16 mouse cellular contexts compared by ENCODE assay signal in the genomic region with DNA sequence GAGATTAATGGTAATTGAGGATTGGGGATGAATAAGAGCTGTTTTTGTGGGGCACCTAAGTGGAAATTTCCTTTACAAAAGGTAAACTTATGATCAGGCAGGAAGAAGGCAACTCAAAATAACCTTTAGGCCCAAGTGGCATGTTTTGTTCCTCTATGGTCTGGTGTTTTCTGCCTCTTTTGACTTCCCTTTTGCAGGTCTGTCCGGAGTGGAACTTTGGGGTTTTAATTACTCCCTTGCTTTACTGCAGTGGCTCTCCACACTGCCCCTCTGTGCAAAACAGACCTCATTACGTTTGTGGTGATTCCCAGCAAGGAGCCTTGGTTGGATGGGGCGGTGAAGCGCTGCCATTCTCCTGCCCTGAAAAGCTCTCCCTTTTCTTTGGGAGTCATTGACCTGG. TPM values are rescaled to one million over a fixed set of nuclear protein-coding genes. Genes with fewer than 3 reads are reported as not detected.
DNase-seq lines count a peak whose midpoint lies in the region; ATAC-seq and TF ChIP-seq lines count a peak whose summit lies in the region.
"Had no signal": no experiment of that assay in that cellular context is flagged by ENCODE, and none has a peak within 500 bp of the region (broad histone marks: within the 10 kb centered on the region; RNA-seq: fewer than 3 reads in every experiment).

No protein-coding gene starts in this region.

- 0 out of 2 replicates have a peak, but pooled peaks cover 3% of the 10 kb centered on the region for H3K79me2 ChIP-seq in heart, adult 2 months (replicated peaks; ENCODE audit: control insufficient read depth, insufficient read depth, low read length)

- peaks cover 6% of the 10 kb centered on the region for H3K36me3 ChIP-seq in heart, adult 2 months (ENCODE audit: control insufficient read depth, insufficient read depth, low read length)
- peaks cover 16% of the 10 kb centered on the region for H3K36me3 ChIP-seq in liver, embryonic 13.5 days
- H3K36me3 ChIP-seq in liver, postnatal 0 days (replicated peaks; ENCODE audit: insufficient read depth, low read length), result no peaks in the 10 kb centered on the region
- H3K36me3 ChIP-seq in E14TG2a.4 (ENCODE audit: insufficient read depth, low read length), result peaks cover 100% of the 10 kb centered on the region
- H3K36me3 ChIP-seq: embryonic facial prominence, embryonic 13.5 days; heart, embryonic 13.5 days; limb, embryonic 13.5 days had no signal

- 73% methylated on average over 4 of the region's 4 CpGs for WGBS in heart, adult 2 months
- 53% methylated on average over 4 of the region's 4 CpGs for WGBS in liver, embryonic 13.5 days (ENCODE audit: insufficient replicate concordance)
- 48% methylated on average over 4 of the region's 4 CpGs for WGBS in liver, postnatal 0 days (ENCODE audit: insufficient replicate concordance)

- no peak for TF ChIP-seq POLR2A in heart, adult 2 months (IDR thresholded peaks at IDR 0.05; ENCODE audit: insufficient read depth, low read depth, low read length)

- H3K4me3 ChIP-seq in heart, adult 2 months, result no peak overlapping the region
- H3K4me3 ChIP-seq in liver, embryonic 13.5 days (replicated peaks), result no peak overlapping the region
- H3K4me3 ChIP-seq in liver, postnatal 0 days (ENCODE audit: low read depth, low read length), result no peak overlapping the region
- peak overlapping the region; percentile 53; the same call in 1 of the 2 replicates for H3K4me3 ChIP-seq in E14TG2a.4 (replicated peaks; ENCODE audit: low read length)
- H3K4me3 ChIP-seq: embryonic facial prominence, embryonic 13.5 days; heart, embryonic 13.5 days; hindbrain, embryonic 10.5 days; limb, embryonic 13.5 days had no signal

- TF ChIP-seq EP300 in heart, adult 2 months (IDR thresholded peaks at IDR 0.05; ENCODE audit: insufficient read depth, low read depth, low read length), result no peak
- no peak for TF ChIP-seq EP300 in liver, postnatal 0 days (IDR thresholded peaks at IDR 0.05; ENCODE audit: low read depth)

- H3K4me1 ChIP-seq in heart, adult 2 months (ENCODE audit: control insufficient read depth, insufficient read depth, low read length), result peaks cover 33% of the 10 kb centered on the region
- H3K4me1 ChIP-seq in liver, embryonic 13.5 days (replicated peaks), result peaks cover 84% of the 10 kb centered on the region
- peaks cover 50% of the 10 kb centered on the region for H3K4me1 ChIP-seq in liver, postnatal 0 days (ENCODE audit: insufficient read depth)
- H3K4me1 ChIP-seq in E14TG2a.4 (replicated peaks; ENCODE audit: low read depth, low read length), result peaks cover 99% of the 10 kb centered on the region

- ATAC-seq in liver, embryonic 13.5 days (ENCODE audit: low read depth), result no peak
- no peak for ATAC-seq in liver, postnatal 0 days
- ATAC-seq in neutrophil, adult 5-6 weeks (ENCODE audit: extremely low read depth, insufficient number of reproducible peaks, low FRiP score, poor library complexity, severe bottlenecking), result peak; percentile 40; the same call in 1 of the 2 replicates

- TF ChIP-seq CTCF in heart, adult 2 months (IDR thresholded peaks at IDR 0.05), result no peak
- TF ChIP-seq CTCF in liver, postnatal 0 days (IDR thresholded peaks at IDR 0.05; ENCODE audit: low read depth), result no peak
- no peak for TF ChIP-seq CTCF in E14TG2a.4 (conservative IDR thresholded peaks at IDR 0.05; ENCODE audit: low read length)

- H3K9me3 ChIP-seq in liver, embryonic 13.5 days (replicated peaks), result no peaks in the 10 kb centered on the region
- no peaks in the 10 kb centered on the region for H3K9me3 ChIP-seq in liver, postnatal 0 days (ENCODE audit: low read length)
- H3K9me3 ChIP-seq in E14TG2a.4 (ENCODE audit: low read length), result no peaks in the 10 kb centered on the region
- H3K9me3 ChIP-seq: embryonic facial prominence, embryonic 13.5 days; heart, embryonic 13.5 days; hindbrain, embryonic 10.5 days; limb, embryonic 13.5 days had no signal

- no peaks in the 10 kb centered on the region for H3K27me3 ChIP-seq in heart, adult 2 months (ENCODE audit: control insufficient read depth, insufficient read depth, low read length)
- H3K27me3 ChIP-seq in liver, embryonic 13.5 days, result no peaks in the 10 kb centered on the region
- H3K27me3 ChIP-seq in liver, postnatal 0 days (ENCODE audit: insufficient read depth, low read length), result no peaks in the 10 kb centered on the region
- no peaks in the 10 kb centered on the region for H3K27me3 ChIP-seq in E14TG2a.4 (ENCODE audit: insufficient read depth, low read length)
- H3K27me3 ChIP-seq: embryonic facial prominence, embryonic 13.5 days; heart, embryonic 13.5 days; limb, embryonic 13.5 days had no signal

- H3K9ac ChIP-seq in heart, adult 2 months (ENCODE audit: low read depth, low read length), result no peak overlapping the region
- no peak overlapping the region for H3K9ac ChIP-seq in liver, embryonic 13.5 days
- H3K9ac ChIP-seq in liver, postnatal 0 days (replicated peaks), result no peak overlapping the region
- H3K9ac ChIP-seq: embryonic facial prominence, embryonic 13.5 days; limb, embryonic 13.5 days had no signal

- peak in 1 of 2 experiments; percentile 10 for DNase-seq in heart, adult 2 months
- no peak for DNase-seq in heart, postnatal 36 days
- no peak for DNase-seq in liver, embryonic 13.5 days
- no peak for DNase-seq in liver, postnatal 0 days
- no peak for DNase-seq in thymus, postnatal 14 days
- no peak for DNase-seq in retina, postnatal 1 day
- DNase-seq: cerebellum, adult 11-12 months; gastrocnemius, postnatal 36 days; lung, adult 2 months; thymus, adult 2 months had no signal

- intact Hi-C loops in heart, adult 2 months (cut with DNase I), result no loop called here
- intact Hi-C loops in heart, postnatal 36 days (cut with DNase I), result loop anchor here (10.0 kb wide), 1 partner anchor 385 kb away; no protein-coding TSS in a partner anchor

- peak overlapping the region; percentile 31; the same call in 1 of the 2 replicates for H3K27ac ChIP-seq in heart, adult 2 months
- H3K27ac ChIP-seq in liver, embryonic 13.5 days, result peak overlapping the region; percentile 65; the same call in 1 of the 2 replicates
- H3K27ac ChIP-seq in liver, postnatal 0 days (ENCODE audit: low read depth), result no peak overlapping the region
- H3K27ac ChIP-seq: embryonic facial prominence, embryonic 13.5 days; heart, embryonic 13.5 days; limb, embryonic 13.5 days had no signal

- no peak overlapping the region for H3K4me2 ChIP-seq in liver, embryonic 13.5 days
- H3K4me2 ChIP-seq in liver, postnatal 0 days (ENCODE audit: low read depth, low read length), result no peak overlapping the region
- H3K4me2 ChIP-seq: embryonic facial prominence, embryonic 13.5 days; heart, embryonic 13.5 days; limb, embryonic 13.5 days had no signal

RNA-seq across cellular contexts. Expression of a gene that starts 24.3 kb away (rescaled TPM):
- total RNA-seq in heart, adult 2 months (2021), result 10 to 100 TPM; 28.5 to 38.6 TPM
- polyA plus RNA-seq in heart, adult 2 months (2012; rRNA removed), result 10.1 and 24.0 TPM in 2 replicates
- total RNA-seq in heart, postnatal 36 days (2021), result 10 to 100 TPM; 30.2 to 41.1 TPM
- 11.3 and 12.7 TPM in 2 replicates for polyA plus RNA-seq in liver, embryonic 13.5 days (2015; fragmentation: Nextera tagmentation; extraction: Ambion mirVana)
- polyA plus RNA-seq in liver, postnatal 0 days (2015; fragmentation: Nextera tagmentation; extraction: Ambion mirVana), result 6.8 and 7.2 TPM in 2 replicates
- total RNA-seq in neutrophil, adult 5-6 weeks (2017), result 29.7 and 30.3 TPM in 2 replicates
